Mouse (Mus musculus) large intestine, adult 2 months (tissue): ENCODE measurements at regions not wholly inside any gene's neighbourhood (a gene's known extent, or its start where the extent isn't known, plus 50 kb on each side); places are given as distances from the start of the nearest gene placed in this dataset.

ENCODE experiments used
- DNase-seq: peaks from one replicate; pipeline ENCODE4 v3.0.0-alpha.2; 2012; ENCODE audit warnings: low read depth, low spot score
- WGBS: fragments of 180-500 bp; shearing (Covaris S2); methylation state at CpG from one replicate; pipeline ENCODE4 v1.1.7; 2018; 5-methylcytosine and 5-hydroxymethylcytosine counted together

GRCm38 (mm10) chr12:16277144-16277543 lies 333.6 kb downstream of the Lpin1 start:
- WGBS: 69% methylated on average over 2 of the region's 2 CpGs
- no peak for DNase-seq

- 76% methylated on average over 4 of the region's 4 CpGs for WGBS
- no peak for DNase-seq
These were observed 334.5 kb downstream of the Lpin1 start for GRCm38 (mm10) chr12:16276301-16276700.

- DNase-seq: no peak
These were observed 338.3 kb downstream of the Lpin1 start for GRCm38 (mm10) chr12:16272441-16272840.

DNA sequence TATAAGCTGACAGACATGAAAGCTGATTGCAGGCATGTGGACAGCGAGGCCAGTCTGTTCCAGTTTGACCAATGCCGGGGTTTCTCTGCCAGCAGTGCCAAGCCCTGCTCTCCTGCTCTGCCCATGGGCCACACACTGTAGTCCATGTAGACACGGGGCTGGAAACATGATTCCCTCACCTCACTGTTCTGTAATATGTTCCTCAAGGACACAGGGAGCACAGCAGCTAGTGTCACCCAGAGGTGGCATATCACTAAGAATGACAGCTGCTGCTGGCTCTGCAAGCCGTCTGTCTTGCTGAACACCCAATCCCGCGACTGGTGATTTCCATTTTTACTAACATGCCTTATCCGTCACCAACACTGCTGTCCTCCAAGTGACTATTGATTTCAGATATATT lies 339.9 kb downstream of the Lpin1 start:
- DNase-seq: no peak
- WGBS: 91% methylated on average over 7 of the region's 7 CpGs

DNA sequence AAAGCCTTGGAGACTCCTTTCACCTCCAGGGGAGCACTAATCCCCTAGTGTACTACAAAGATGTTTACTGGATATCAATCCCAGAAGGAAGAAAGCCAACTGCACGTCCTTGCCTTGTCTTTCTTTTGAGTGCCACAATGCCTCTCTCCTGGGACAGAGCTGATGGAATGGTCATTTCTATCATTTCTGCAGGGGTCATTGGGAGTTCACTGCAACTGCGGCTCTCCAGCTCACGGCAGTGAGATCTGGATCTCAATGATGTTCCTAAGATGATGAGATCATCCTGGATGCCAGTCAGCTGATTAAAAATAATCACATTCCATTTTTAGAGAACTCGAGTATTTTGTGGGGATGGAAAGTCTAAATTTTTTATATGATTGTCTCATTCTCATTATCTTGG lies 341.1 kb downstream of the Lpin1 start:
- DNase-seq: no peak
- WGBS: 60% methylated on average over 4 of the region's 4 CpGs

DNA sequence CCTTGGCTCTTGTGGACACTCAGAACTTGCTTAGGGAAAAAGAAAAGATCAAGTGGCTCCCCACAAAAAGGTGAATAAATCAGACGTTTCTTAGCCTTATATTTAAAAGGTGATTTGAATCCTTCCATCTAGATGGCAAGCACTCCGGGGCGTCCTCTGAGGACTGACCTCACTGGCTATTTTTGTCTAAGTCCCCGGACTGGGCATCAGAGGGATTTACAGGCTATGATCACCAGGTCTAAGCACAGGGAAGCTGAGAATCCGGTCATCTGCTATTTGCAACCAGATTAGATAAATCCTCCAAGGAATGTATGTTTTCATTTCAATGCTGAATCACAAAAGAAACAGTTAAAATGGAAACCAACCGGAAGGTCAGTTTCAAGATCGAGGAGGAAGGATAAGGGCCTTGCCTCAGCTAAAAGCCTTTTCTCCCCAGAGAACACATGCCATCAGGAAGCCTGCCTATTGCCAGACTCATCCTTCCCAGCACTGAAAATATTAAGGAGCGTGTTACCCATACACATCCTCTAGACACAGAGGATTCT lies 342.1 kb downstream of the Lpin1 start:
- WGBS: 71% methylated on average over 8 of the region's 8 CpGs
- no peak for DNase-seq

GRCm38 (mm10) chr12:16261465-16261864 lies 349.3 kb downstream of the Lpin1 start:
- 75% methylated on average over 4 of the region's 4 CpGs for WGBS
- DNase-seq: no peak

GRCm38 (mm10) chr12:16260981-16261380 lies 349.8 kb downstream of the Lpin1 start:
- 59% methylated on average over 8 of the region's 8 CpGs for WGBS
- DNase-seq: no peak

DNA sequence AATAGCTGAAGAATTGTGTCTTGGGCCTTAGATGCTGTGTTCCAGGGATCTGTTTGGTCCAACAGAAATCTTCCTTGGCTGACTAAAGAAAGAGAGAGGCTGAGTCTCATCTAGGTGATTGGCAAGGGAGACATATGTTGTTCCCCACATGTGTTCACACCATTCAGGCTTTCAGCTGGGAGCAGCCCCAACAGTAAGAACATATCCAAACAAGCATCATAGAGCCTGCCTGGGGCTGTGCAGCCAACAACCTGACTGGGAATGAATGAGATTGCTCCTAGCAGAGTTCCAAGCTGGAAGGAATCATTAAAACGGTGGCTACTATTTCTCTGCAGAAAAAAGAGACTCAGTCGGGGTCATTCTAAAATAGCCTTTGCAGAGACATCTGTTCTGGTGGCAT lies 350.3 kb downstream of the Lpin1 start:
- no peak for DNase-seq
- WGBS: 77% methylated on average over 2 of the region's 2 CpGs

DNA sequence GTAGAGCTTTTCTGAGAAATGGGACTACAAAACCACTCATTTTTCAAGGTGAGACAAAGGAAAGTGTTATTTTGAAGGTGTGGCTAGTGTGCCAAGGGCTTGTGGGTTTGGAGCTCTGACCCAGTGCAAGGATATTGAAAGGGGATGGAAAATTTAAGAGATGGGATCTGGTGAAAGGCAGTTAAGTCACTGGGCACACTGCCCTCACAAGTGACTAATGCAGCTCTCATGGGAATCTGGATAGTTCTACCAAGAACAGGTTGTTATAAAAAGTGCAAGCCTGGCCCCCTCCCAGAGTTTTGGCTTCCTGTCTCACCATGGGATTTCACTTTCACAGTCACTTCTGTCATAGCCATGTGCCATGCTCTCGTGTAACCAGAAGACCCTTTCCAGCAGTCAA lies 360.1 kb downstream of the Lpin1 start:
- whole genome bisulfite sequencing: 87% methylated on average over 1 of the region's 1 CpGs

GRCm38 (mm10) chr12:16250096-16250495 lies 360.7 kb downstream of the Lpin1 start:
- DNase-seq: no peak
- 90% methylated on average over 5 of the region's 5 CpGs for WGBS

More for the DNA sequence above, 360.1 kb downstream of the Lpin1 start:
- no peak for DNase-seq

GRCm38 (mm10) chr12:16239792-16240191 lies 371.0 kb downstream of the Lpin1 start:
- WGBS: 69% methylated on average over 5 of the region's 5 CpGs
- no peak for DNase-seq

DNA sequence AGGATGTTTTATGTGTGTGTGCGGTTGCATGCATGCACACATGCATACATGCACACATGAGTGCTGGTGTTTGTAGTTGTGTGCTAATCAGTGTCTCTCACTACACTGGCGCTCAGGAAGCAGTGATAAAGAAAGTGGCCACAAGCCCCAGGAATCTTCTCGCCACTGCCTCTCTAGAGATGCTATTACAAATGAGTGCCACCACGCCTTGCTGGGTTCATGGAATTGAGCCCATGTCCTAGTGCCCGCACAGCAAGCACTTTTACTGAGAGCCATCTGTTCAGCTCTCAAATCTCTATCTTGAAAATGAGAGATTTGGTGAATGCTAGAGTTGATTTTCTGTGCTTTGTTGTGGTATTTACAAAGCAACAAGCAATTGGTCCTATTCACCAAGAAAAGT lies 373.3 kb downstream of the Lpin1 start:
- DNase-seq: no peak
- WGBS: 77% methylated on average over 5 of the region's 5 CpGs

DNA sequence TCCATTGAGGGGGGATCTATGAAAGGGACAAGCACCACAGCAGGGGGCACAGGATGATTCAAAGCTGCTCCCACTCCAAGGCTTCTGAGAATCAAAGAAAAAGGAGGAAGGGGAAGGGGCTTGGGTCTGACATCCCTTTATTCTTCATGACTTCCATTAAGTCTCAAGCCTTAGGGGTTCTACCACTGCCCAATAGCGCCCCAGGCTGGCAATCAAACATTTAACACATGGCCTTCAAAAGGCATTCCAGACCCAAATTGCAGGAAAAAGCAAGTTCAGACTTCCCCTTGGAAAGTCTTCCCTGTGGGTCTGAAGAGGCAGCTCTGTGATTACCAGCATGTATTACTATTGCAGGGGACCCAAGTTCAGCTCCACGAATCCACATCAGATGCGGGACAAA lies 377.2 kb downstream of the Lpin1 start:
- DNase-seq: no peak
- 83% methylated on average over 3 of the region's 3 CpGs for WGBS

GRCm38 (mm10) chr12:16232828-16233227 lies 377.9 kb downstream of the Lpin1 start:
- WGBS: 50% methylated on average over 8 of the region's 8 CpGs
- DNase-seq: no peak

- WGBS: 71% methylated on average over 2 of the region's 2 CpGs
These were observed 378.7 kb downstream of the Lpin1 start for GRCm38 (mm10) chr12:16232051-16232450.

GRCm38 (mm10) chr12:16231093-16231492 lies 379.7 kb downstream of the Lpin1 start:
- WGBS: 83% methylated on average over 2 of the region's 2 CpGs
- no peak for DNase-seq

More at GRCm38 (mm10) chr12:16232051-16232450, 378.7 kb downstream of the Lpin1 start:
- no peak for DNase-seq

DNA sequence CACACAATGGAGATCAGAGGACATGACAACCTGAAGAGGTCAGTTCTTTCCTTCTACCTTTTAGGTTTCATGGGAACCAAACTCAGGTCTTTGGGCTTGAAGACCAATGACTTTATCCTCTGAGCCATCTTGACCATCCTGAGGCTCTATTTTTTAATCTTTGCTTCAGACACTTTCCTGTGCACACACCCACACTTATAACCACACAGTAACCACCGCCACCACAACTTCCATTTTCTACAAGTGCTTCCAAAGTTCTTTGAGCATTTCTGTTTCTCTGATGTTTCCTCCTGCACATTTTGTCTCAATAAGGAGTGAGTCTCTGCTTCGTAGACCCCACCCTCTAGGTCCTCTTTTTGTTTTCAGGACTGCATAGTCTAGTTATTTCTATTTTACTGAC lies 385.3 kb downstream of the Lpin1 start:
- DNase-seq: no peak
- whole genome bisulfite sequencing: 83% methylated on average over 2 of the region's 2 CpGs

DNA sequence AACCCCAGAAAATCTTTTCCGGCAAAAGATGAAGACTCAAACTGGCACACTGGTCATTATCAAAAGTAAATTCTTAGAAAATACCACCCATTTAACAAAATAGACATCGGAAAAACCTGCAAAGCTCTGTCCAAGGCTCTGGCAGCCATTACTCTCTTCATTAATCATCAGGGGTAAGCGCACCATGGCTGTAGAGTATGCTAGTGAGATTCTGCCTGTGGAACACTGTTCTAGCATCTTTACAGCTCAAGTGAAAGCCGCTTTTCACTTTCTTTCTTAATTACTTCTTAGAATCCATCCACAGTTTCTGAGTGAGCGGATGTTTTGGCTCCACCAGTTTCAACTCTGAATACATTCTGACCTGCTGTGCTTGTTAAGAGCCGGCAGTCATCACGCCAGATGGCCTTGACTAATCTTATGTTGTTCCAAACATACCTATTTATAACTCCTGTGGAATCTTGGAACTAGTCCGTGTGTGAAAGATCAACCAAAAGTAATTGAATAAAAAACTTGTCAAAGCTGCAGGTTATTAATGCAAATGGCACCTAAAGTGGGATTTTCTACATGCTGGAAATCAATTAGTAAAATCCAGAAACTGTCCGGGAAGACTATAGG lies 387.8 kb downstream of the Lpin1 start:
- WGBS: 71% methylated on average over 9 of the region's 9 CpGs
- DNase-seq: no peak

DNA sequence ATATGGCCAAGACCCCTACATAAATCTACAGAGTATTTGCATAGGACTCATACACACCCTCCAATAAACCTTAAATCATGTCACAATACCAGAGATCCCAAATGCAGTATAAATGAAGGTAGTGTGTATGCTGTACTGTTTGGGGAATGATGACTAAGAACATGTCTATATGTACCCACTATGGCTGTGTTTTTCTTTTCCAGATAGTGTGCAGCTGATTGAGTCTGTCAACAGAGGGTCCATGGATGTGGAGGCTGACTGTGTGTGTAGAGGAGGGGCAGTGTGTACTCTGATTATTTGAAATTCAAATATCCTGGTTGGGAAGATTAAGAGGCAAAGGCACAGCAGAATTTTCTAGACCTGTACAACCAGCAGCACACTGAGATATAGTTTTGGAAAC lies 388.6 kb downstream of the Lpin1 start:
- no peak for DNase-seq

GRCm38 (mm10) chr12:16221142-16221541 lies 389.6 kb downstream of the Lpin1 start:
- 79% methylated on average over 1 of the region's 1 CpGs for WGBS
- DNase-seq: no peak

GRCm38 (mm10) chr12:16220561-16220960 lies 390.2 kb downstream of the Lpin1 start:
- no peak for DNase-seq
- 90% methylated on average over 3 of the region's 3 CpGs for WGBS
